Mouse (Mus musculus) liver, postnatal 0 days (tissue): ENCODE data around the gene Igf2.

Experiments
- CTCF ChIP-seq: sonication (generic); IDR thresholded peaks from 2 replicates; pipeline ENCODE4 v1.5.1; 2016; ENCODE audit warnings: antibody characterized with exemption, low read depth
- EP300 ChIP-seq: IDR thresholded peaks from 2 replicates; pipeline ENCODE4 v1.6.1; 2016; ENCODE audit warnings: antibody characterized with exemption, low read depth, mild to moderate bottlenecking

DNA sequence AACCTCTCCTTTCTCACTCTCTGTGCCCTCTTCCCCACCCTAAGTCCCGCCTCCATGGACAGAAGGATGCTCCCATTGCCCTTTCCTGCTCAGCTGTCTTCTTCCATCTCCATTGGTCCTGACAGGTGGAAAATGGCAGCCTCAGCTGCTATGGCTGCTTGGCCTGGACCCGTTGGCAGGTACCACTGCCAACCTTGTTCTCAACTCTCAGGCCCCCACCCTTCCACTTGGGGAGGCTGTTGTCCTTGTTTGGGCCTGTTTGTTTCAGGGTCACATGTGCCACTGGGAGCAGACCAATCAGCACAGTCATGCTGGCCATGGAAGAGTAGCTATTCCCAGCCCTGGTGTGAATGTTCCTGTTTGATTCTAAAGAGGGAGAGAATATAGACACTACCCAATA, 65.7 kb downstream of the Igf2 start:
- no peak for TF ChIP-seq CTCF
- no peak for TF ChIP-seq EP300
